Mouse (Mus musculus) neural tube, embryonic 14.5 days (tissue): ENCODE data around the gene Wdr44. TPM values are rescaled to one million over a fixed set of nuclear protein-coding genes. Genes with fewer than 3 reads are reported as not detected.

ENCODE experiments used
- ATAC-seq: fragments of 200-750 bp; cut with Nextera tagmentation; 2 replicates; pipeline ENCODE4 v1.8.0; 2017; ENCODE audit warnings: low read depth, mild to moderate bottlenecking, moderate TSS enrichment, moderate library complexity
- H3K27ac ChIP-seq: fragments of 300-500 bp; sonication (generic); 2 replicates; pipeline ENCODE4 v1.5.1; 2014; ENCODE audit warnings: low read depth, mild to moderate bottlenecking, control low read depth, low read length, moderate library complexity, mixed read lengths
- H3K27me3 ChIP-seq: fragments of 300-500 bp; sonication (generic); 2 replicates; pipeline ENCODE4 v1.6.1; 2014; ENCODE audit warnings: low read length; ENCODE audit not compliant: control insufficient read depth, insufficient read depth
- H3K36me3 ChIP-seq: fragments of 300-500 bp; sonication (generic); 2 replicates; pipeline ENCODE4 v1.6.1; 2014; ENCODE audit warnings: low read length, mixed read lengths; ENCODE audit not compliant: control insufficient read depth, insufficient read depth
- H3K4me1 ChIP-seq: fragments of 300-500 bp; sonication (generic); 2 replicates; pipeline ENCODE4 v1.6.1; 2014; ENCODE audit warnings: low read length; ENCODE audit not compliant: control insufficient read depth, insufficient read depth
- H3K4me2 ChIP-seq: fragments of 300-500 bp; sonication (generic); 2 replicates; pipeline ENCODE4 v1.6.1; 2014; ENCODE audit warnings: mild to moderate bottlenecking, low read depth, low read length, control low read depth
- H3K4me3 ChIP-seq: fragments of 300-500 bp; sonication (generic); 2 replicates; pipeline ENCODE4 v1.5.1; 2014; ENCODE audit warnings: low read depth, low read length, control low read depth, mixed read lengths
- H3K9ac ChIP-seq: fragments of 300-500 bp; sonication (generic); replicated peaks from 2 replicates; pipeline ENCODE4 v1.6.1; 2014; ENCODE audit warnings: low read depth, mild to moderate bottlenecking, control low read depth, low read length, mixed read lengths
- H3K9me3 ChIP-seq: fragments of 300-500 bp; sonication (generic); 2 replicates; pipeline ENCODE4 v1.6.1; 2016; ENCODE audit warnings: low read length; ENCODE audit not compliant: control insufficient read depth
- WGBS: fragments of 180-500 bp; shearing (Covaris S2); extraction: QIAGEN DNeasy Blood & Tissue Kit; methylation state at CpG from one replicate; pipeline ENCODE4 v1.1.7; 2014; 5-methylcytosine and 5-hydroxymethylcytosine counted together
- polyA plus RNA-seq: library from polyadenylated mRNA; unstranded; fragments of >200 nt; fragmentation: Nextera tagmentation; extraction: Ambion mirVana; gene quantifications from 2 replicates; pipeline ENCODE4 v1.2.1, GENCODE M21; 2014

Wdr44 gene
- polyA plus RNA-seq, result 20.2 and 24.2 TPM in 2 replicates

DNA sequence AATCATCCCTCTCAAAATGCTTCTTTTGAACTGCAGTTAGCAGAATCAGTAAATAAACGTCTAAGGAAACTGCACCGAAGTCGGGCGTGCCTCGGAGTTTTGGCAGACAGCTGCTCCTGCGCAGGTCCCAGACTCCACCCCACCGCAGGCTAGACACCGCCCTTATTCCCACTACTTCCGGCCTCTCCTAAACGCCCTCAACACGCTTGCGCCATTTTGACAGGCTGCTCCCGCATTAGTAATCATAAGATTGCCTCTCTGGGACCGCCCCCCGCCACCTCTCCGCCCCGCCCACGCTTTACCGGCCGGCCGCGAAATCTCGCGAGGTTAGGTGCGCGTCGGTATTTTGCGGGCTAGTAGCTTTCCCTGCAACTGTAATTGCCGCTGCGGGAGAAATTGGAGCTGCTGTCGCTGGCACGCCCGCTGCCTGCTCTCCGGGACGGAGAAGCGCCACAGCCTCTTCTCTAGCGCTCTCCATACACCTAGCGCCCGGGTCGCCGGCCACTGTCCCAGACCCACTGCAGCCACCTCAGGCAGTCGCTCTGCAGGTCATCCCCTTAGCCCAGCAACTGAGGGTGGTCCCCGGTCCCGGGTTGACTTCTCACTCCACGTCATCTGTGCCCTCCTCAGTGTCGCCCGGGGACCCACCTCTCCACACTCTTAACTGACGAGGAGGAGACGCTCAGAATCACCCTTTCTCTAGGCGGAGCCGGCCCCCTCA, at the start of gene Wdr44:
Wdr44 (plus strand) TSS at position 330 of the 721 bp plus-strand sequence.
- Histone ChIP-seq H3K4me3 (peak within 1 kb of the TSS; percentile 54), H3K9ac (peak within 1 kb of the TSS; percentile 66), H3K27me3 (no peaks in the 10 kb centered on the region), H3K36me3 (no peaks in the 10 kb centered on the region), H3K27ac (peak within 1 kb of the TSS; percentile 78), H3K9me3 (no peaks in the 10 kb centered on the region), H3K4me1 (no peaks in the 10 kb centered on the region), H3K4me2 (peak within 1 kb of the TSS; percentile 49)
- ATAC-seq, result peak; percentile 99
- 9% methylated on average over 51 of the region's 51 CpGs for WGBS

GRCm38 (mm10) chrX:23648371-23648770, 44.5 kb upstream of the Wdr44 start:
- H3K27ac ChIP-seq, result no peak overlapping the region
- H3K4me3 ChIP-seq, result no peak overlapping the region
- no peak overlapping the region for H3K4me2 ChIP-seq
- no peak for ATAC-seq
- no peak overlapping the region for H3K9ac ChIP-seq
- H3K27me3 ChIP-seq, result no peaks in the 10 kb centered on the region
- no peaks in the 10 kb centered on the region for H3K4me1 ChIP-seq
- no peaks in the 10 kb centered on the region for H3K36me3 ChIP-seq
- no peaks in the 10 kb centered on the region for H3K9me3 ChIP-seq
- 94% methylated on average over 1 of the region's 1 CpGs for WGBS

DNA sequence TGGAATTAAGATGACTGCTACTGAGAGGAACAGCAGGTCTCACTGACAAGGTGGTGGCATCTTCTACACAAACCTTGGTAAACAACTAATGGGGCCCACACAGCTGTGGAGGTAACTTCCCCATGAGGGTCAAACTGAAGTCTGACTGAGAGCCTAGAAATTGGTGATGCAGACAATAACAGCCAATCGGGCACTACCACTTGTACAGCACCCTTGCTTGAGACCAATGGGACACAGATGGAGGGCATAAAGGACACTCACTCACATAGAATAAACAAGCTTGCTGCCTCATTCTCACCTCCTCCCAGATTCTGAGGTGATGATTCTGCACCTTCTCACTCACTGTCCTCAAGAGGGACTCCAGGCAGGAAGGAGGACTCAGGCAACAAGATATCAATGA, 30.6 kb upstream of the Wdr44 start:
- H3K27ac ChIP-seq, result no peak overlapping the region
- no peaks in the 10 kb centered on the region for H3K4me1 ChIP-seq
- no peaks in the 10 kb centered on the region for H3K9me3 ChIP-seq
- H3K4me3 ChIP-seq, result no peak overlapping the region
- H3K4me2 ChIP-seq, result no peak overlapping the region
- H3K9ac ChIP-seq, result no peak overlapping the region
- no peaks in the 10 kb centered on the region for H3K36me3 ChIP-seq
- no peak for ATAC-seq
- H3K27me3 ChIP-seq, result no peaks in the 10 kb centered on the region
- WGBS, result 85% methylated on average over 1 of the region's 1 CpGs

DNA sequence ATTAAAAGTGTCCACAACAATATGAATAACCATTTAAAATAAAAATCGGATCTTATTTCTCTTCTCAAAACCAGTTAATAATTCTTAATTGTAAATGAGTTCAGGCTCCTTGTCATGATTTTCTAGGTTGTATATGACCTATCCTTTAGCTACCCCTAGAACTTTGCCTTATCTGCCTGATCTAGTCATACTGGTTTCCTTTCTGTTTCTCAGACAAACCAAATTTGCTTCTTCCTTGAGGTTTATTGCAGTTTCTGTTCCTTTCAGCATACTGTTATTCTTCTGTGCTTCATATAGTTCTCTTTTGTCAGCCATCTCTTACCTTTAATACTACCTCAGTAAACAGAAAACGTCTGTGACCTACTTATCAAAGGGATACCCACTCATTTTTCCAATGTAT, 19.7 kb upstream of the Wdr44 start:
- H3K27ac ChIP-seq, result no peak overlapping the region
- no peaks in the 10 kb centered on the region for H3K36me3 ChIP-seq
- no peaks in the 10 kb centered on the region for H3K9me3 ChIP-seq
- no peaks in the 10 kb centered on the region for H3K4me1 ChIP-seq
- H3K27me3 ChIP-seq, result no peaks in the 10 kb centered on the region
- H3K9ac ChIP-seq, result no peak overlapping the region
- WGBS, result 84% methylated on average over 2 of the region's 2 CpGs
- no peak for ATAC-seq
- H3K4me3 ChIP-seq, result no peak overlapping the region
- no peak overlapping the region for H3K4me2 ChIP-seq

DNA sequence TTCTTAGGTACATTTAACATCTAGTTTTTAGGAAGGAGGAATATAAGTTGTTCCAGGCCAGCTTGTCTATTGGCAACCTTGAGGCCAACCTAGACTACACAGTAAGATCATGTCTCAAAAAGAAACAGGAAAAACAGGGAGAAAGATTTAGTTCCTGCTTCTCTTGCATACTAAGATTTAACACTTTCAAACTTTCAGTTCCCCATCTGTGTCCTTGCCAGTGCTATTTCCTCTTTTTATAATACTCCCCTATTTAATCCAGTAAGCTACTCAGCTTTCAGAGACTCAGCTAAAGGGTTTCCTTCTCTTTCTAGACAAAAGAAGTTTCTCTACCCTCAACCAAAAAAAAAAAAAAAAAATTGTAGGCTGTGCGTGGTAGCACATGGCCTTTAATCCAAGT, 17.4 kb upstream of the Wdr44 start:
- H3K4me3 ChIP-seq, result no peak overlapping the region
- no peaks in the 10 kb centered on the region for H3K4me1 ChIP-seq
- no peaks in the 10 kb centered on the region for H3K27me3 ChIP-seq
- no peak overlapping the region for H3K27ac ChIP-seq
- no peak overlapping the region for H3K4me2 ChIP-seq
- H3K9ac ChIP-seq, result no peak overlapping the region
- H3K36me3 ChIP-seq, result no peaks in the 10 kb centered on the region
- no peak for ATAC-seq
- WGBS, result 70% methylated on average over 1 of the region's 1 CpGs
- H3K9me3 ChIP-seq, result no peaks in the 10 kb centered on the region

GRCm38 (mm10) chrX:23676583-23676982, 16.3 kb upstream of the Wdr44 start:
- Histone ChIP-seq H3K27ac (no peak overlapping the region), H3K9ac (no peak overlapping the region), H3K27me3 (no peaks in the 10 kb centered on the region), H3K4me1 (no peaks in the 10 kb centered on the region), H3K4me3 (no peak overlapping the region), H3K4me2 (no peak overlapping the region), H3K36me3 (no peaks in the 10 kb centered on the region), H3K9me3 (no peaks in the 10 kb centered on the region)
- WGBS, result 89% methylated on average over 2 of the region's 2 CpGs
- no peak for ATAC-seq

- no peak overlapping the region for H3K4me2 ChIP-seq
- H3K4me1 ChIP-seq, result no peaks in the 10 kb centered on the region
- no peaks in the 10 kb centered on the region for H3K27me3 ChIP-seq
- no peaks in the 10 kb centered on the region for H3K36me3 ChIP-seq
- no peak overlapping the region for H3K4me3 ChIP-seq
- no peak overlapping the region for H3K9ac ChIP-seq
- WGBS, result 79% methylated on average over 2 of the region's 2 CpGs
- H3K9me3 ChIP-seq, result no peaks in the 10 kb centered on the region
- no peak overlapping the region for H3K27ac ChIP-seq
- ATAC-seq, result no peak
Observed at GRCm38 (mm10) chrX:23677511-23677910, 15.3 kb upstream of the Wdr44 start.

DNA sequence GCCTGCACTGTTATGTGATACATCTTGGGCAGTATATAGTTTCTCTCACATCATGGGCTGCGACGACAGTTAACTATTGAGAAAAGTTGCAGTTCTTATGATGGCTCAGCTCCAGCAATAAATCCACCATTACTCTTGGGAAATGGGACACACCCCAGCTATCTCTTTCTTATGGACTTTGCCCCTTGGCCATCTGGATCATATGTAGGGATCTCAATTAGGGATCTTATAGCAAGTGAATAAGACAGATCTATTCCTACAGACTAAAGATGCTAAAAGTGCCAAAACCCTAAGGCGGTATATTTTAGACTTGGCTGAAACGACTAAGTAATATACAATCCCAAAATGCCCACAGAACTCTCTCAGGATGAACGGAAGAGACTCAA, 522 bp upstream of the Wdr44 start:
- H3K4me3 ChIP-seq, result peak overlapping the region; percentile 54
- no peaks in the 10 kb centered on the region for H3K4me1 ChIP-seq
- H3K4me2 ChIP-seq, result peak overlapping the region; percentile 49
- H3K9me3 ChIP-seq, result no peaks in the 10 kb centered on the region
- WGBS, result 15% methylated on average over 5 of the region's 5 CpGs
- no peaks in the 10 kb centered on the region for H3K36me3 ChIP-seq
- no peak overlapping the region for H3K27ac ChIP-seq
- no peak overlapping the region for H3K9ac ChIP-seq
- H3K27me3 ChIP-seq, result no peaks in the 10 kb centered on the region
- peak; percentile 15; the same call in 1 of the 2 replicates for ATAC-seq

GRCm38 (mm10) chrX:23693443-23694400, 871 bp downstream of the Wdr44 start:
- Histone ChIP-seq H3K4me1 (no peaks in the 10 kb centered on the region), H3K4me2 (peak overlapping the region; percentile 49), H3K4me3 (peak overlapping the region; percentile 54), H3K9me3 (no peaks in the 10 kb centered on the region), H3K27ac (peak overlapping the region; percentile 78), H3K27me3 (no peaks in the 10 kb centered on the region), H3K36me3 (no peaks in the 10 kb centered on the region), H3K9ac (peak overlapping the region; percentile 66)
- 20% methylated on average over 27 of the region's 28 CpGs for WGBS
- no peak; the same call in 1 of the 2 replicates for ATAC-seq
